Mouse (Mus musculus) heart, postnatal 14 days (tissue): Measurements from ENCODE around the gene Cep72. TPM values are rescaled to one million over a fixed set of nuclear protein-coding genes. Genes with fewer than 3 reads are reported as not detected.
A peak's percentile ranks its signal among the peaks of the same experiment; 100 is the strongest.
"Not testable (repeated sequence)": the region's sequence is repeated elsewhere in the genome, so short reads cannot be mapped to it uniquely, and the experiment has no call there.

Source experiments
- DNase-seq, 2 experiments: peaks; one replicate each; pipeline ENCODE4 v3.0.0; 2021 to 2022
- intact Hi-C: fragments of 180-260 bp; cut with DNase I; formaldehyde crosslinking; loops from one replicate; pipeline ENCODE4 v1.15.1; 2025
- long read RNA-seq, 2 experiments: library from polyadenylated mRNA; stranded (forward); transcript quantifications; one replicate each; pipeline ENCODE4 v2.0.0; 2021
- total RNA-seq, 2 experiments: library from RNA; stranded (reverse); gene quantifications; 2 replicates each; pipeline ENCODE4 v1.2.3; 2021

The Cep72 gene
- total RNA-seq, result 1 to 10 TPM; 1.6 to 2.2 TPM
- long read RNA-seq, experiment 1, partial matches to known transcripts, result 0 of 3 reads
- long read RNA-seq, experiment 1, other reads (novel, unspliced or antisense), result 3 of 3 reads
- long read RNA-seq, experiment 2, result 0 reads

- intact Hi-C loops, result no loop called here
- peak; percentile 92 to 96 for DNase-seq
Measured at GRCm38 (mm10) chr13:74061613-74062377, at the start of gene Cep72. Gene Cep72, minus strand, starts transcription at chr13:74062299.

- intact Hi-C loops, result no loop called here
- no peak for DNase-seq
Measured at GRCm38 (mm10) chr13:74107410-74107809, 45.3 kb upstream of the Cep72 start.

- intact Hi-C loops, result no loop called here
- no peak for DNase-seq
Measured at GRCm38 (mm10) chr13:74104417-74104816, 42.3 kb upstream of the Cep72 start.

GRCm38 (mm10) chr13:74102831-74103582 is 40.9 kb upstream of the Cep72 start:
- no peak for DNase-seq
- intact Hi-C loops, result no loop called here

DNA sequence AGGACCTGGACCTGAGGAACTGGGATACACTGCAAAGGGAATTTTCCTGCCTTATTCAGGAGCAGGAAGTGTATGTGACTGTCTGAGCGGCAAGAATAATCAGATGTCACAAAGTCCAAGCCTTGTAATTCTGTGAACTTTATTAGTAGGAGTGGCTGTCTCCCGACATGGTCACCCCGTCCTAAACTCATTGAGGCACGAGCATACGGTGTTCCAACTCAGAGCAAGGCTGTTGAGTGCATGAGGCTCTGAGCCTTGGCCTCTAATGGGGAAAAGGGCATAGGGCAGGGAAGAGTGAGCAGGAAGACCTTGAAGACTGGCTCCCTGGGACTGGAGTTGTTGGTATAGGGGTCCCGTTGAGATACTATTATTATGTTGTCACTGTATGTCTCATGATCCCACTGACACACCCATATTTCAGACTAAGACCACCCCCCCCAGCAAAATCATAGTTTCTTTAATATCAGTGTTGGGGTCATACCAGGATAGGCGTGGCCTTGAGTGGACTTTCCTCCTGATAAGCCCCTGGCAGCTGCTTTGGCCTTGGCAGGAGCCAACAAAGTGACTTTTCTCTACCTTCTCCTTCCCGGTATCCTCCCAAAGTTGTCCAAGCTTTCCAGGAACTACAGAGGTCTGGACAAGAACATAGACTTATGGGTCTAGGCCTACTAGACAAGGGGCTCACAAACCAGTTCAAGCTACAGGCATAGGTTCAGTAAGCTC is 40.2 kb upstream of the Cep72 start:
- DNase-seq, result no peak
- intact Hi-C loops, result no loop called here

GRCm38 (mm10) chr13:74098913-74099312 is 36.8 kb upstream of the Cep72 start:
- no peak for DNase-seq
- intact Hi-C loops, result loop anchor here (5.0 kb wide), 2 partner anchors 73 to 127 kb away; no protein-coding TSS in a partner anchor

DNA sequence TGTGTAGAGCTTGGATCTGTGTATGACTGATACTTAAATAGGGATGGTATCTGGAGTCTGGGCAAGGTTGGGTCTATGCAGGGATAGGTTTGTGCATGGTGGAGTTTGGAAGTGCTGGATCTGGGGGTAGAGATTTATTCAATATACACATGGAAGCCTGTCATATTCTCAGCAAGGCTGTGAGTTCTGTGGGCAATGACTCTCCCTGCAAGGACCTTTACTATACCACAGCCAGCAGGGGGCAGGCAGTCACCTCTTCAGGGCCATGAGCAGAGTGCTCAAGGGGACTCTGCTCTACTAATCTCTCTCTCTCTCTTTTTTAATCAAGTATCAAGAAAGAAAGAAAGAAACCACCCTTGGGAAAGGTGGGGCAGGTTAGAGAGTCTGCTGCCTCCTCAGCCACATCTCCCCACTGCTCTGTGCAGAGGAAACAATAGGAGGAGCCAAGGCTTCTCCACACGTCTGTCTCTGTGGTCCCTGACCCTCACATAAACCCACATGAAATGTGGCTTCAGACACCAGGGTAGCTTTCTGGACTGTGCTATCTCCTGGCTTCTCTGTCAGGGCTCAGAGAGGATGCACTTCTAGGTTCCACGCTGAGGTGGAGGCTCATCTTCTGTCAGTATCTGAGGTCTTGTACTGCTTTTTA is 34.7 kb upstream of the Cep72 start:
- DNase-seq, result peak; percentile 75 to 82
- intact Hi-C loops, result loop anchor here (1.0 to 5.0 kb wide), 3 partner anchors 75 to 204 kb away; no protein-coding TSS in a partner anchor

- DNase-seq, result no peak
- intact Hi-C loops, result loop anchor here (5.0 kb wide), 2 partner anchors 76 to 124 kb away; no protein-coding TSS in a partner anchor
Measured at GRCm38 (mm10) chr13:74095936-74096335, 33.8 kb upstream of the Cep72 start.

DNA sequence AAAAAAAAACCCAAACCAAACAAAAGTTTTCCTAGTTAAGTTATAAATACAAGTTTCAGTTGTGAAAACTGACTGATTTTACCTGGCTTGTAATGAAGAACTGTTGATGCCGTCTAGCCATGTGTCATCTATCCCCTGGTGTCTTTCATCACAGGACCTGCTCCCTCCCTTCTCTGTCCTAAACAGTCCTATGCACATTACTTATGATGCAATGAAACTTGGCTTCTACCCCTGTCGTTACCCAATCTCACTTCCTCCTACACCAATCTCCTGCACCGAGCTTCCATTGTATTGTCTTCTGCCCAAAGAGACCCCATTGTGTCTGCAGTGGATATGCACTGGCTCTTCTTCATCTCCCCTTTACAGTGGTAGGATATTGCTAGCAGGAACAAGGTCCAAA is 28.2 kb upstream of the Cep72 start:
- intact Hi-C loops, result no loop called here
- DNase-seq, result no peak

GRCm38 (mm10) chr13:74073369-74073768 is 11.3 kb upstream of the Cep72 start:
- DNase-seq, result no peak
- intact Hi-C loops, result no loop called here

DNA sequence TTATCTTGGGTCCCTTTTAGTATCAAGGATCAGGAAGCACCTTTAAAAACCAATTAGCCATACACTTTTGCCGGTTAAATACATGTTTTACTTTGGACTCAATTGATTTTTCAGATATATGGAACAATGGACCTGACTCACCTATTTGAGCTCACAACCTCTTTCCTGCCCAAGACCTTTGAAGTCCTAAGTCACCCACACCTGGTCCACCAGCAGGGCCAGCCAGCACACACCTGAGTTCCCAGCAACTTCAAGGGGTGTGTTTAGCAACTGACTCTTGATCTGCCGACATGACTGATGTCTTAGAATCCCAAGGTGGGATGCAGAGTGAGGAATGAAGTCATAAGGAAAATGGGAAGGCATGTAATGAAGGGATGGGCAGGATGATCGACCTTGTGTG is 9.6 kb upstream of the Cep72 start:
- no peak for DNase-seq

GRCm38 (mm10) chr13:74071244-74071643 is 9.1 kb upstream of the Cep72 start:
- DNase-seq, intact Hi-C loops: not testable (repeated sequence)

More for the DNA sequence above, 9.6 kb upstream of the Cep72 start:
- intact Hi-C loops, result no loop called here

DNA sequence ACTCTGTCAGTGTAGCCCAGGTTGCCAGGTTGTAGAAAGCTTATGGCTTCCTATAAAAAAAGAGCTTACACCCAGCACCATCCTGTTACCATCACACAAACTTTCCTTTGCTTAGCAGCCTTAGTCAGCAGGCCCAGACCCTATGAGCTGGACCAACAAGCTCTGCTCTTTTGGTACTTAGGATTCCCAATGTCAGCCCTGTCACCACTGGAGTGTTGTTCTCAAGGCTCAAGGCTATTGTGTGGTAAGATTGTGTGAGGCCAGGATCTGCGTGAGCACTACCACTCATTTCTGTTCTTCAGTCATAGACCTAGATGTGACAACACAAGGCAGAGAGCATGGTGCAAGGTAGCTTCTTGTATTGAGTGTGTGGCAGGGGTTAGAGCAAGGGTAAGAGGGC is 4.5 kb upstream of the Cep72 start:
- DNase-seq, result no peak
- intact Hi-C loops, result no loop called here

DNA sequence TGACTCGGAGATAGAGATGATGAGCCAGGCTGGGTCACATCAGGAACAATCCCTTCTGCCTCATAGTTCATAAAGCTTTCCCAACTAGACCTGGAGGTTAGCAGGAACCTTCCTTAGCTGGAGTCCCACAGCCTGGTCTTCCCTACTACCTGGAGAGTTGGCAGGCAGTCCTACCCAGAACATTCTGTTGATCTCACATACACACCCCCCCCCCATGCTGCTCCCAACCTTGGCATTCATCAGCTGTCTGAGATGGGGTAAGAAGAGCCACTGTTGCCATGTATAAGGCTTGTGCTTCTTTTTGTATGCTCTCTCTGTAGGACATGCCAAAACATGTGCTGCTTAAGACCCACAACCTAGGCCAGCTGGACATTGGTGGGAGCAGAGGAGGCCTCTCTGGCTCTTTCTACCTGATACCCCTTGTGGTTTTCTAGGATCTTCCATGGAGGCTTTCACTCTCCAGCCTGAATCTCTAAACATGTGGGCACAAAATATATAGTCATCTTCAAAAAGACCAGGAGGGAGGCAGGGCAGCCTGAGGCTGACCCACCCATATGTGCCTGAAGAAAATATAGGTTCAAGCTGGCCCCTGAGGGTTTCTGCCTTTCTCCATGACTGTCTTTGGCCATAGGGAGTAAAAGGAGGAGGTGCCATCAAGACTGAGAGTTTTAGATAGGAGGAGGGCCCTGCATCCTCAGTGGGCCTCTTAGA is 1.4 kb upstream of the Cep72 start:
- no peak for DNase-seq
- intact Hi-C loops, result no loop called here

GRCm38 (mm10) chr13:74062378-74063128 is 454 bp upstream of the Cep72 start:
- intact Hi-C loops, result no loop called here
- DNase-seq, result no peak

DNA sequence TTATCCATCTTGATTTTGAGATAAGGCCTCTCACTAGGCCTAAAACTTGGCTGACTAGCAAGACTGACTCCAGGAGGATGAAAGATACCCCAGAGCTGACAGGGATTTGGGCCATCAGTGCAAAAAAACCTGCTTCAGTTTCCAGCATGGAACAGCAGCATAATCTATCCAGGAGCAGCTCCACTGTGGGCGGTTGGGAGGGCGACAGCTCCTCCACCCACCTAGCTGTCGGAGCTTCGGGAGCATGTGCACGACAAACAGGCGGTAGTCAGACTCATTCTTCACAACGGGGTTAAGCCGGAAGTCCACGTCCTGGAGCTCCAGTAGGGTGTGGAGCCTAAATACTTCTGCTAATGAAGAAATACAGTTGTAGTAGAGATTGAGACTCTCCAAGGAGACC is 4.0 kb downstream of the Cep72 start:
- intact Hi-C loops, result no loop called here
- no peak for DNase-seq

- intact Hi-C loops, result no loop called here
- DNase-seq, result no peak
Measured at GRCm38 (mm10) chr13:74056194-74056593, 5.9 kb downstream of the Cep72 start.

- intact Hi-C loops, result no loop called here
- DNase-seq, result no peak
Measured at GRCm38 (mm10) chr13:74039926-74040325, 22.2 kb downstream of the Cep72 start.

- no peak for DNase-seq
- intact Hi-C loops, result no loop called here
Measured at GRCm38 (mm10) chr13:74035776-74036175, 26.3 kb downstream of the Cep72 start.
